Mouse (Mus musculus): ENCODE results near the gene Mtg1.

Mtg1 gene

GRCm38 (mm10) chr7:140137135-140138020, at the start of gene Mtg1:
Gene Mtg1, plus strand, starts transcription at chr7:140137564.
- in situ Hi-C loops (cut with MboI, MseI) = no loop called here

- in situ Hi-C loops (cut with MboI, MseI) = no loop called here
Measured at GRCm38 (mm10) chr7:140090601-140091000, 46.8 kb upstream of the Mtg1 start.

GRCm38 (mm10) chr7:140092924-140093528, 44.3 kb upstream of the Mtg1 start, which contains the start of gene Prap1:
Gene Prap1, plus strand, starts transcription at chr7:140093395.
- in situ Hi-C loops (cut with MboI, MseI) = no loop called here

GRCm38 (mm10) chr7:140094954-140095353, 42.4 kb upstream of the Mtg1 start:
- in situ Hi-C loops (cut with MboI, MseI) = no loop called here

- in situ Hi-C loops (cut with MboI, MseI) = no loop called here
Measured at GRCm38 (mm10) chr7:140095556-140095955, 41.8 kb upstream of the Mtg1 start.

- in situ Hi-C loops (cut with MboI, MseI) = no loop called here
Measured at GRCm38 (mm10) chr7:140096055-140096454, 41.3 kb upstream of the Mtg1 start.

- in situ Hi-C loops (cut with MboI, MseI) = no loop called here
Measured at GRCm38 (mm10) chr7:140098466-140098865, 38.9 kb upstream of the Mtg1 start.

GRCm38 (mm10) chr7:140101498-140101897, 35.9 kb upstream of the Mtg1 start:
- in situ Hi-C loops (cut with MboI, MseI) = no loop called here

- in situ Hi-C loops (cut with MboI, MseI) = no loop called here
Measured at GRCm38 (mm10) chr7:140101993-140102860, 35.1 kb upstream of the Mtg1 start, which contains the start of gene Fuom. Gene Fuom, minus strand, starts transcription at chr7:140102441.

GRCm38 (mm10) chr7:140104009-140104408, 33.4 kb upstream of the Mtg1 start:
- in situ Hi-C loops (cut with MboI, MseI) = no loop called here

GRCm38 (mm10) chr7:140111943-140112342, 25.4 kb upstream of the Mtg1 start:
- in situ Hi-C loops (cut with MboI, MseI) = no loop called here

- in situ Hi-C loops (cut with MboI, MseI) = no loop called here
Measured at GRCm38 (mm10) chr7:140115583-140116328, 21.6 kb upstream of the Mtg1 start, which contains the start of gene Paox. Gene Paox, plus strand, starts transcription at chr7:140115799.

- in situ Hi-C loops (cut with MboI, MseI) = no loop called here
Measured at GRCm38 (mm10) chr7:140116329-140117054, 20.9 kb upstream of the Mtg1 start, which contains the start of gene Echs1. Gene Echs1, minus strand, starts transcription at chr7:140116476.

GRCm38 (mm10) chr7:140120484-140120883, 16.9 kb upstream of the Mtg1 start:
- in situ Hi-C loops (cut with MboI, MseI) = no loop called here

GRCm38 (mm10) chr7:140121338-140121910, 15.9 kb upstream of the Mtg1 start:
- in situ Hi-C loops (cut with MboI, MseI) = no loop called here

GRCm38 (mm10) chr7:140122765-140123164, 14.6 kb upstream of the Mtg1 start:
- in situ Hi-C loops (cut with MboI, MseI) = no loop called here

GRCm38 (mm10) chr7:140124382-140124781, 13.0 kb upstream of the Mtg1 start:
- in situ Hi-C loops (cut with MboI, MseI) = no loop called here

GRCm38 (mm10) chr7:140125278-140126021, 11.9 kb upstream of the Mtg1 start:
- in situ Hi-C loops (cut with MboI, MseI) = no loop called here

- in situ Hi-C loops (cut with MboI, MseI) = no loop called here
Measured at GRCm38 (mm10) chr7:140126022-140126350, 11.4 kb upstream of the Mtg1 start.
